Mouse (Mus musculus): ENCODE results near the gene Gsto1. TPM values are rescaled to one million over a fixed set of nuclear protein-coding genes. Genes with fewer than 3 reads are reported as not detected.

Gsto1 gene
- 10 to 100 TPM; 18.6 to 18.7 TPM for total RNA-seq (2023)

GRCm38 (mm10) chr19:47854796-47855783, at the start of gene Gsto1:
Gene Gsto1 (plus strand): TSS chr19:47854970.

GRCm38 (mm10) chr19:47865353-47865947, 10.7 kb downstream of the Gsto1 start, which contains the start of gene Gsto2:
Gene Gsto2 (plus strand): TSS chr19:47865534.

Other genes with a start within 250 kb of the Gsto1 start
- gene Col17a1, start 162.9 kb upstream of the Gsto1 start, total RNA-seq (2023): not detected
- gene Sfr1, start 123.3 kb upstream of the Gsto1 start, total RNA-seq (2023): 10 to 100 TPM; 71.4 to 72.0 TPM
- gene Gsto2, start 10.6 kb downstream of the Gsto1 start, total RNA-seq (2023): not detected
- under 1 TPM in 1 of 2 experiments, not detected in 1; 0.29 TPM for gene Cfap43, start 64.3 kb downstream of the Gsto1 start, total RNA-seq (2023)
- 10 to 100 TPM; 89.4 to 97.3 TPM for gene Itprip, start 64.3 kb downstream of the Gsto1 start, total RNA-seq (2023)
- gene Cfap58, start 82.7 kb downstream of the Gsto1 start, total RNA-seq (2023): not detected